Mouse (Mus musculus) liver, adult 2 months (tissue): ENCODE data around the gene Ispd.

Experiments
- CTCF ChIP-seq: fragments of 200-500 bp; IDR thresholded peaks from 2 replicates; pipeline ENCODE4 v1.5.1; 2011; ENCODE audit warnings: low read depth, low read length, control low read depth
- POLR2A ChIP-seq: fragments of 200-500 bp; IDR thresholded peaks from 2 replicates; pipeline ENCODE4 v1.6.1; 2011; ENCODE audit warnings: low read length, control low read depth; ENCODE audit not compliant: insufficient read depth; ENCODE audit errors: extremely low read depth

- TF ChIP-seq CTCF (no peak), POLR2A (no peak)
Observed at GRCm38 (mm10) chr12:36386991-36387390, 5.7 kb downstream of the Ispd start.
